Mouse (Mus musculus): Measurements from ENCODE around the gene Scyl1. TPM values are rescaled to one million over a fixed set of nuclear protein-coding genes. Genes with fewer than 3 reads are reported as not detected.

Gene Scyl1
- polyA plus RNA-seq, 1 experiment = 38.8 TPM

- no peak overlapping the region for H3K4me3 ChIP-seq (replicated peaks; ENCODE audit: control insufficient read depth, low read depth, low read length)
- WGBS = 90% methylated on average over 6 of the region's 6 CpGs
- TF ChIP-seq POLR2A (IDR thresholded peaks at IDR 0.05; ENCODE audit: borderline replicate concordance, control insufficient read depth, low read depth, low read length) = no peak
- TF ChIP-seq CTCF (IDR thresholded peaks at IDR 0.05; ENCODE audit: control insufficient read depth, insufficient read depth, low read length) = no peak
- H3K4me1 ChIP-seq (ENCODE audit: control insufficient read depth, insufficient read depth, low read length) = peaks cover 7% of the 10 kb centered on the region
- no peak overlapping the region for H3K27ac ChIP-seq (ENCODE audit: control insufficient read depth, insufficient read depth, low read depth, low read length, poor library complexity)
These were observed 50.0 kb downstream of the Scyl1 start for GRCm38 (mm10) chr19:5721233-5721632.

DNA sequence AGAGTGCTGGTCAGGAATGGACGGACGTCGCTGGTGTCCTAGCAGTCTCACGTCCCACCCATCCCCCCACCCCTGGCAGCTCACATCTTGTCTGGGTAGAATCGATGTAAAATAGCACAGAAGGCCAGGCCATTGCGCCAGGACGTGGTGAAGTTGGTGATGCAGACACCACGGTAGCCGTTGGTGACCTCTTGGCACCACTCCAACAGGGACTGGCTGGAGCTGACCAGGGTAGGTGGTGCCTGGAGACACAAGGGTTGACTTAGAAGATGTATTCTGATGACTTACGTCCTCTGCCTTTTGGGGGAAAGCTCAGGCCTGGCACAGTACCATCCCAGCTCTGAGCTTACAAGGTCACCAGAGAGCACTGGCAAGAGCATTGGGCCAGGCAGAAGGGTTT lies 54.3 kb downstream of the Scyl1 start:
- H3K4me3 ChIP-seq (replicated peaks; ENCODE audit: control insufficient read depth, low read depth, low read length) = no peak overlapping the region
- 87% methylated on average over 10 of the region's 10 CpGs for WGBS
- H3K27ac ChIP-seq (ENCODE audit: control insufficient read depth, insufficient read depth, low read depth, low read length, poor library complexity) = no peak overlapping the region; the same call in 1 of the 2 replicates
- no peak; the same call in 1 of the 2 replicates for TF ChIP-seq POLR2A (IDR thresholded peaks at IDR 0.05; ENCODE audit: borderline replicate concordance, control insufficient read depth, low read depth, low read length)
- H3K4me1 ChIP-seq (ENCODE audit: control insufficient read depth, insufficient read depth, low read length) = peaks cover 10% of the 10 kb centered on the region

GRCm38 (mm10) chr19:5715793-5716688 lies 55.2 kb downstream of the Scyl1 start:
- Histone ChIP-seq H3K4me3 (replicated peaks; ENCODE audit: control insufficient read depth, low read depth, low read length) (no peak overlapping the region), H3K27ac (ENCODE audit: control insufficient read depth, insufficient read depth, low read depth, low read length, poor library complexity) (peak overlapping the region; percentile 45), H3K4me1 (ENCODE audit: control insufficient read depth, insufficient read depth, low read length) (peaks cover 14% of the 10 kb centered on the region)
- TF ChIP-seq POLR2A (IDR thresholded peaks at IDR 0.05; ENCODE audit: borderline replicate concordance, control insufficient read depth, low read depth, low read length) = peak; percentile 52; the same call in 1 of the 2 replicates
- TF ChIP-seq CTCF (IDR thresholded peaks at IDR 0.05; ENCODE audit: control insufficient read depth, insufficient read depth, low read length) = peak; percentile 32
- WGBS = 83% methylated on average over 43 of the region's 43 CpGs

- TF ChIP-seq POLR2A (IDR thresholded peaks at IDR 0.05; ENCODE audit: borderline replicate concordance, control insufficient read depth, low read depth, low read length) (no peak), CTCF (IDR thresholded peaks at IDR 0.05; ENCODE audit: control insufficient read depth, insufficient read depth, low read length) (no peak)
- Histone ChIP-seq H3K4me3 (replicated peaks; ENCODE audit: control insufficient read depth, low read depth, low read length) (no peak overlapping the region), H3K4me1 (ENCODE audit: control insufficient read depth, insufficient read depth, low read length) (peaks cover 14% of the 10 kb centered on the region), H3K27ac (ENCODE audit: control insufficient read depth, insufficient read depth, low read depth, low read length, poor library complexity) (peak overlapping the region; percentile 2; the same call in 1 of the 2 replicates)
- 13% methylated on average over 2 of the region's 2 CpGs for WGBS
These were observed 57.5 kb downstream of the Scyl1 start for GRCm38 (mm10) chr19:5713730-5714129.

- 57% methylated on average over 5 of the region's 5 CpGs for WGBS
- Histone ChIP-seq H3K4me3 (replicated peaks; ENCODE audit: control insufficient read depth, low read depth, low read length) (no peak overlapping the region), H3K4me1 (ENCODE audit: control insufficient read depth, insufficient read depth, low read length) (peaks cover 14% of the 10 kb centered on the region), H3K27ac (ENCODE audit: control insufficient read depth, insufficient read depth, low read depth, low read length, poor library complexity) (no peak overlapping the region)
- no peak for TF ChIP-seq CTCF (IDR thresholded peaks at IDR 0.05; ENCODE audit: control insufficient read depth, insufficient read depth, low read length)
- TF ChIP-seq POLR2A (IDR thresholded peaks at IDR 0.05; ENCODE audit: borderline replicate concordance, control insufficient read depth, low read depth, low read length) = no peak
These were observed 58.0 kb downstream of the Scyl1 start for GRCm38 (mm10) chr19:5713255-5713654.

GRCm38 (mm10) chr19:5711907-5712460 lies 59.2 kb downstream of the Scyl1 start:
- TF ChIP-seq CTCF (IDR thresholded peaks at IDR 0.05; ENCODE audit: control insufficient read depth, insufficient read depth, low read length) (no peak), POLR2A (IDR thresholded peaks at IDR 0.05; ENCODE audit: borderline replicate concordance, control insufficient read depth, low read depth, low read length) (peak; percentile 14; the same call in 1 of the 2 replicates)

GRCm38 (mm10) chr19:5711218-5711617 lies 60.0 kb downstream of the Scyl1 start:
- TF ChIP-seq POLR2A (IDR thresholded peaks at IDR 0.05; ENCODE audit: borderline replicate concordance, control insufficient read depth, low read depth, low read length) (no peak), CTCF (IDR thresholded peaks at IDR 0.05; ENCODE audit: control insufficient read depth, insufficient read depth, low read length) (peak; percentile 81)
- Histone ChIP-seq H3K4me3 (replicated peaks; ENCODE audit: control insufficient read depth, low read depth, low read length) (no peak overlapping the region), H3K27ac (ENCODE audit: control insufficient read depth, insufficient read depth, low read depth, low read length, poor library complexity) (no peak overlapping the region), H3K4me1 (ENCODE audit: control insufficient read depth, insufficient read depth, low read length) (peaks cover 12% of the 10 kb centered on the region)
- WGBS = 42% methylated on average over 3 of the region's 3 CpGs

More at GRCm38 (mm10) chr19:5711907-5712460, 59.2 kb downstream of the Scyl1 start:
- 46% methylated on average over 14 of the region's 14 CpGs for WGBS
- Histone ChIP-seq H3K4me3 (replicated peaks; ENCODE audit: control insufficient read depth, low read depth, low read length) (no peak overlapping the region), H3K4me1 (ENCODE audit: control insufficient read depth, insufficient read depth, low read length) (peaks cover 14% of the 10 kb centered on the region), H3K27ac (ENCODE audit: control insufficient read depth, insufficient read depth, low read depth, low read length, poor library complexity) (peak overlapping the region; percentile 47)

GRCm38 (mm10) chr19:5710581-5710980 lies 60.6 kb downstream of the Scyl1 start:
- H3K4me1 ChIP-seq (ENCODE audit: control insufficient read depth, insufficient read depth, low read length) = peaks cover 12% of the 10 kb centered on the region
- H3K27ac ChIP-seq (ENCODE audit: control insufficient read depth, insufficient read depth, low read depth, low read length, poor library complexity) = no peak overlapping the region; the same call in 1 of the 2 replicates
- WGBS = 92% methylated on average over 8 of the region's 8 CpGs
- TF ChIP-seq POLR2A (IDR thresholded peaks at IDR 0.05; ENCODE audit: borderline replicate concordance, control insufficient read depth, low read depth, low read length) (no peak), CTCF (IDR thresholded peaks at IDR 0.05; ENCODE audit: control insufficient read depth, insufficient read depth, low read length) (no peak)
- H3K4me3 ChIP-seq (replicated peaks; ENCODE audit: control insufficient read depth, low read depth, low read length) = no peak overlapping the region
